Mouse (Mus musculus) gastrocnemius, postnatal 4 days (tissue): ENCODE data around the gene Vasp. TPM values are rescaled to one million over a fixed set of nuclear protein-coding genes. Genes with fewer than 3 reads are reported as not detected.

Source experiments
- DNase-seq, 2 experiments: peaks; one replicate each; pipeline ENCODE4 v3.0.0; 2021 to 2022; ENCODE audit warnings: low spot score in 2 of 2, mixed read lengths in 2 of 2
- total RNA-seq, 2 experiments: library from RNA; stranded (reverse); gene quantifications; 2 replicates each; pipeline ENCODE4 v1.2.3; 2021

Vasp gene
- total RNA-seq, 2 experiments from 2014 or later, result 65.3 to 71.9 TPM

- no peak for DNase-seq
These were observed 58.2 kb downstream of the Vasp start for GRCm38 (mm10) chr7:19213385-19213784.

GRCm38 (mm10) chr7:19211996-19212755 lies 59.4 kb downstream of the Vasp start, which contains the start of gene Gpr4:
TSS of gene Gpr4 (plus strand) at chr7:19212538.
- DNase-seq, result no peak

- DNase-seq, result no peak
These were observed 60.5 kb downstream of the Vasp start for GRCm38 (mm10) chr7:19211041-19211675.

- DNase-seq, result no peak
These were observed 61.6 kb downstream of the Vasp start for GRCm38 (mm10) chr7:19210010-19210409.

- no peak for DNase-seq
These were observed 62.1 kb downstream of the Vasp start for GRCm38 (mm10) chr7:19209494-19209893.

- peak in 1 of 2 experiments; percentile 48 for DNase-seq
These were observed 62.6 kb downstream of the Vasp start for GRCm38 (mm10) chr7:19208944-19209472.

GRCm38 (mm10) chr7:19208201-19208910 lies 63.3 kb downstream of the Vasp start:
- no peak for DNase-seq

Other genes starting within 250 kb of the Vasp start
- under 1 TPM in 1 of 2 experiments, not detected in 1; 0.13 TPM for gene Foxa3, start 248.3 kb downstream of the Vasp start, total RNA-seq
- gene Sympk, start 247.4 kb downstream of the Vasp start, total RNA-seq, result 10 to 100 TPM; 61.4 to 63.8 TPM
- not detected for gene Rsph6a, start 217.1 kb downstream of the Vasp start, total RNA-seq
- gene Dmwd, start 195.6 kb downstream of the Vasp start, total RNA-seq, result 10 to 100 TPM; 52.4 to 55.4 TPM
- 100 to 1,000 TPM; 287 to 292 TPM for gene Dmpk, start 188.0 kb downstream of the Vasp start, total RNA-seq
- 10 to 100 TPM; 13.5 to 14.7 TPM for gene Six5, start 177.2 kb downstream of the Vasp start, total RNA-seq
- under 1 TPM; 0.34 to 0.62 TPM for gene Gm4969, start 153.4 kb downstream of the Vasp start, total RNA-seq
- 1 to 10 TPM; 8.0 to 8.4 TPM for gene Fbxo46, start 152.0 kb downstream of the Vasp start, total RNA-seq
- gene Qpctl, start 122.5 kb downstream of the Vasp start, total RNA-seq, result 1 to 10 TPM; 7.7 to 8.8 TPM
- 100 to 1,000 TPM in 1 of 2 experiments, 10 to 100 TPM in 1; 85.4 to 103 TPM for gene Snrpd2, start 122.1 kb downstream of the Vasp start, total RNA-seq
- under 1 TPM; 0.13 to 0.15 TPM for gene Gipr, start 105.7 kb downstream of the Vasp start, total RNA-seq
- 10 to 100 TPM; 17.0 to 18.1 TPM for gene Eml2, start 95.4 kb downstream of the Vasp start, total RNA-seq
- gene Gpr4, start 59.3 kb downstream of the Vasp start, total RNA-seq, result 1 to 10 TPM; 2.2 to 2.7 TPM
- 10 to 100 TPM; 30.7 to 31.3 TPM for gene Opa3, start 43.5 kb downstream of the Vasp start, total RNA-seq
- not detected for gene Ppm1n, start 8.2 kb upstream of the Vasp start, total RNA-seq
- 100 to 1,000 TPM; 473 to 501 TPM for gene Rtn2, start 10.8 kb upstream of the Vasp start, total RNA-seq
- gene Fosb, start 38.2 kb upstream of the Vasp start, total RNA-seq, result 1 to 10 TPM; 2.5 to 3.8 TPM
- 10 to 100 TPM; 33.1 to 34.5 TPM for gene Ercc1, start 73.0 kb upstream of the Vasp start, total RNA-seq
- 10 to 100 TPM in 1 of 2 experiments, 1 to 10 TPM in 1; 9.7 to 10.8 TPM for gene Cd3eap, start 87.7 kb upstream of the Vasp start, total RNA-seq
- gene Ppp1r13l, start 87.9 kb upstream of the Vasp start, total RNA-seq, result 1 to 10 TPM; 4.6 to 6.6 TPM
- 10 to 100 TPM; 18.6 to 21.0 TPM for gene Ercc2, start 110.2 kb upstream of the Vasp start, total RNA-seq
- gene Klc3, start 132.3 kb upstream of the Vasp start, total RNA-seq, result under 1 TPM in 1 of 2 experiments, not detected in 1; 0.16 TPM
- over 10,000 TPM; 12,501 to 12,915 TPM for gene Ckm, start 133.0 kb upstream of the Vasp start, total RNA-seq
- 10 to 100 TPM; 18.9 to 20.5 TPM for gene Mark4, start 187.0 kb upstream of the Vasp start, total RNA-seq
- gene Exoc3l2, start 191.5 kb upstream of the Vasp start, total RNA-seq, result under 1 TPM; 0.65 to 0.83 TPM
- 1 to 10 TPM; 1.9 to 2.3 TPM for gene Bloc1s3, start 236.6 kb upstream of the Vasp start, total RNA-seq
- 10 to 100 TPM; 27.3 to 30.6 TPM for gene Trappc6a, start 236.6 kb upstream of the Vasp start, total RNA-seq
- under 1 TPM; 0.10 to 0.12 TPM for gene Nkpd1, start 246.0 kb upstream of the Vasp start, total RNA-seq